Mouse (Mus musculus) brain, embryonic 14.5 days (tissue): ENCODE measurements at regions not wholly inside any gene's neighbourhood (a gene's known extent, or its start where the extent isn't known, plus 50 kb on each side); places are given as distances from the start of the nearest gene placed in this dataset.

ENCODE experiments used
- CTCF ChIP-seq: fragments of 200-500 bp; IDR thresholded peaks from 2 replicates; pipeline ENCODE4 v1.5.1; 2012; ENCODE audit warnings: inconsistent platforms, mild to moderate bottlenecking, moderate library complexity, borderline replicate concordance; ENCODE audit not compliant: insufficient read depth, insufficient read length; ENCODE audit errors: extremely low read depth
- POLR2A ChIP-seq: fragments of 200-500 bp; IDR thresholded peaks from 2 replicates; pipeline ENCODE4 v1.6.1; 2012; ENCODE audit warnings: mild to moderate bottlenecking, inconsistent platforms, borderline replicate concordance; ENCODE audit not compliant: poor library complexity, insufficient read depth, insufficient read length, severe bottlenecking; ENCODE audit errors: extremely low read depth

- TF ChIP-seq CTCF = no peak
- TF ChIP-seq POLR2A = no peak
These were observed 222.5 kb upstream of the Jmjd1c start for GRCm38 (mm10) chr10:66873468-66873867.
